Mouse (Mus musculus) kidney, adult 2 months (tissue): ENCODE data around the gene Rin3.

ENCODE experiments used
- CTCF ChIP-seq: fragments of 200-500 bp; conservative IDR thresholded peaks from 2 replicates; pipeline ENCODE4 v1.5.1; 2011; ENCODE audit warnings: low read depth, mild to moderate bottlenecking, control low read depth, low read length, moderate library complexity, mixed read lengths; ENCODE audit not compliant: insufficient read depth, insufficient read length
- POLR2A ChIP-seq: fragments of 200-500 bp; IDR thresholded peaks from one replicate; pipeline ENCODE4 v1.6.1; 2011; ENCODE audit warnings: low read depth, low read length, control low read depth

DNA sequence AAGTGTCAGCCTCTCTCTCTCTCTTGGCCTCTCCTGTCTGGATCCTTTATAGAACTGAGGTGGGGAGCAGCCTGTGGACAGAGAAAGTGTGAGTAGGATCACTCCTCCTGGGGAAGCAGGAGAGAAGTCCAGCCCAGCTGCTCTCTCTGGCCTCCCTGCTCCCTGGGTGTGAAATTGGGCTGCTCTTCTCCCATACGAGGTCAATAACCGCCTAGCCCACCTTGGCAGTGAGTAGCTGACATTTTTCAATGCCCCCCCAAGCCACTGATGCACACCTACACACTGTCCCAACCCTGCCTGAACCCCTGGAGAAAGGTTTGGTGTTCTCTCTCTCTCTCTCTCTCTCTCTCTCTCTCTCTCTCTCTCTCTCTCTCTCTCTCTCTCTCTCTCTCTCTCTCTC, 13.7 kb upstream of the Rin3 start:
- TF ChIP-seq CTCF = no peak
- no peak for TF ChIP-seq POLR2A
